Mouse (Mus musculus): ENCODE data around the gene Gm9844.

DNA sequence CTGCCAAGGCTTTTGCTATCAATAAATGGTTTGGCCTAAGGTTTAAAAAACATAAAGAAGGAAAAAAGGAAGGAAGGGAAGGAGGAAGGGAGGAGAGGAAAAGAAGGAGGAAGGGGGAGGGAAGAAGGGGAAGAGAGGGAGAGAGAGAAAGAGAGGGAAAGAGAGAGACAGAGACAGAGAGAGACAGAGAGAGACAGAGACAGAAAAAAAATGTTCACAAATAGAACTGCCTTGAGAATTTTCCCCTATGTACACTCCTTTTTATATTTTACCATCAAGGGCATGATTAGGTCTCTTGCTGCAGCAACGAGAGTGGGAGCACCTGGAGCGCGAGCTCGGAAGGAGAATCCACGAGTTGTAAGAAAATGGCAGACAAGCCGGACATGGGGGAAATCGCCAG is at the start of gene Gm9844:
- TF ChIP-seq FLI1 (IDR thresholded peaks at IDR 0.05; ENCODE audit: low read length) (no peak), GATA1 (IDR thresholded peaks at IDR 0.05; ENCODE audit: borderline replicate concordance, low read length) (no peak)

All from megakaryocyte, embryonic 14.5 days (primary cell).